Mouse (Mus musculus) forebrain, embryonic 14.5 days (tissue): Measurements from ENCODE around the gene Crtac1. TPM values are rescaled to one million over a fixed set of nuclear protein-coding genes. Genes with fewer than 3 reads are reported as not detected.

Source experiments
- ATAC-seq: fragments of 200-750 bp; cut with Nextera tagmentation; 2 replicates; pipeline ENCODE4 v1.8.0; 2017; ENCODE audit warnings: mild to moderate bottlenecking, moderate library complexity
- DNase-seq: peaks from one replicate; pipeline ENCODE4 v3.0.0-alpha.2; 2015; ENCODE audit warnings: low spot score
- H3K27ac ChIP-seq: fragments of 300-500 bp; sonication (generic); 2 replicates; pipeline ENCODE4 v1.5.1; 2014; ENCODE audit warnings: low read depth, mild to moderate bottlenecking, control low read depth, low read length, moderate library complexity
- H3K27me3 ChIP-seq: fragments of 300-500 bp; sonication (generic); replicated peaks from 2 replicates; pipeline ENCODE4 v1.6.1; 2014; ENCODE audit warnings: low read length, control low read depth, mixed read lengths; ENCODE audit not compliant: control insufficient read depth, insufficient read depth
- H3K36me3 ChIP-seq: fragments of 300-500 bp; sonication (generic); 2 replicates; pipeline ENCODE4 v1.6.1; 2014; ENCODE audit warnings: low read length, control low read depth; ENCODE audit not compliant: control insufficient read depth, insufficient read depth
- H3K4me1 ChIP-seq: fragments of 300-500 bp; sonication (generic); 2 replicates; pipeline ENCODE4 v1.6.1; 2014; ENCODE audit warnings: antibody characterized with exemption, low read length, control low read depth; ENCODE audit not compliant: control insufficient read depth, insufficient read depth
- H3K4me2 ChIP-seq: fragments of 300-500 bp; sonication (generic); 2 replicates; pipeline ENCODE4 v1.6.1; 2014; ENCODE audit warnings: mild to moderate bottlenecking, control low read depth, low read length
- H3K4me3 ChIP-seq: fragments of 300-500 bp; sonication (generic); 2 replicates; pipeline ENCODE4 v1.5.1; 2014; ENCODE audit warnings: low read depth, low read length, control low read depth
- H3K9ac ChIP-seq: fragments of 300-500 bp; sonication (generic); 2 replicates; pipeline ENCODE4 v1.6.1; 2014; ENCODE audit warnings: mild to moderate bottlenecking, low read length, control low read depth, moderate library complexity
- H3K9me3 ChIP-seq: fragments of 300-500 bp; sonication (generic); replicated peaks from 2 replicates; pipeline ENCODE4 v1.6.1; 2016; ENCODE audit warnings: low read length, control low read depth, mixed read lengths; ENCODE audit not compliant: control insufficient read depth
- WGBS: fragments of 180-500 bp; shearing (Covaris S2); extraction: QIAGEN DNeasy Blood & Tissue Kit; methylation state at CpG from one replicate; pipeline ENCODE4 v1.1.7; 2014; 5-methylcytosine and 5-hydroxymethylcytosine counted together
- polyA plus RNA-seq: library from polyadenylated mRNA; unstranded; fragments of >200 nt; fragmentation: Nextera tagmentation; extraction: Ambion mirVana; gene quantifications from 2 replicates; pipeline ENCODE4 v1.2.1, GENCODE M21; 2014

Crtac1 gene
- polyA plus RNA-seq, 1 experiment from 2014 or later = 17.3 TPM

- H3K4me2 ChIP-seq = no peak overlapping the region
- H3K4me1 ChIP-seq = 0 out of 2 replicates have a peak, but pooled peaks cover 2% of the 10 kb centered on the region
- 72% methylated on average over 3 of the region's 3 CpGs for WGBS
- no peak overlapping the region for H3K9ac ChIP-seq
- ATAC-seq (no peak), DNase-seq (no peak)
- no peaks in the 10 kb centered on the region for H3K36me3 ChIP-seq
- no peak overlapping the region for H3K4me3 ChIP-seq
- no peak overlapping the region for H3K27ac ChIP-seq
- no peaks in the 10 kb centered on the region for H3K9me3 ChIP-seq
- H3K27me3 ChIP-seq = no peaks in the 10 kb centered on the region
Measured at GRCm38 (mm10) chr19:42399974-42400373, 31.6 kb downstream of the Crtac1 start.

GRCm38 (mm10) chr19:42397281-42397680, 34.3 kb downstream of the Crtac1 start:
- Histone ChIP-seq H3K27me3 (no peaks in the 10 kb centered on the region), H3K4me1 (0 out of 2 replicates have a peak, but pooled peaks cover 6% of the 10 kb centered on the region), H3K27ac (no peak overlapping the region), H3K9ac (no peak overlapping the region), H3K36me3 (no peaks in the 10 kb centered on the region), H3K4me3 (no peak overlapping the region), H3K4me2 (no peak overlapping the region), H3K9me3 (no peaks in the 10 kb centered on the region)
- ATAC-seq (no peak), DNase-seq (no peak)
- 20% methylated on average over 11 of the region's 11 CpGs for WGBS

DNA sequence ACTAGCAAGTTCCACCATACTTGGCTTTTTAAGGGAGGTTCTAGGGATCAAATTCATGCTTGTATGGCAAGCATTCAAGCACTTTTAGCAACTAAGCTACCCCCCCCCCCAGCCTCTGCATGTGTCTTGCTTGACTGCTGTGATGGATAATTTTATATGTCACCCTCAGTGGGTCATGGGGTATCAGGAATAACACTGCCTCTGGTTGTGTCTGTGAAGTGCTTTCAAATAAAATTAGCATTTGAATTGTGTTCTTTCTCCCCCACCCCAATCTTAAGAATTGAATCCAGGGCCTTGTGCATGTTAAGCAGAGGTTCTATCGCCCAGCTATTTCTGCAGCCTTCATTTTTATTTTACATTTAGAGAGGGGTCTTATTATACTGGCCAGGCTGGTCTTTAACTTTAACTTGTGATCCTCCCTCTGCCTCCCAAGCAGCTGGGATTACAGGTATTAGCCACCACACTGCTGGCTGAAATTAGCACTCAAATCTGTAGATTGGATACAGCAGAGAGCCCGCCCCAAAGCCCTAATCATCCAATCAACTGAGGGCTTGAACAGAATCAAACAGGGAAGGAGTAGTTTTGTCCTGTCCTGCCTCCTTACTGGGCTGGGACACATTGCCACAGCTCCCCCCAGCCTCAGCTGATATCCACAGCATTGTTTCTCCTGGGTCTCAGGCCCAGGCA, 36.6 kb downstream of the Crtac1 start:
- ATAC-seq (peak; percentile 70), DNase-seq (peak; percentile 40)
- H3K27me3 ChIP-seq = no peaks in the 10 kb centered on the region
- no peaks in the 10 kb centered on the region for H3K9me3 ChIP-seq
- H3K4me2 ChIP-seq = no peak overlapping the region
- 44% methylated on average over 2 of the region's 2 CpGs for WGBS
- H3K4me3 ChIP-seq = no peak overlapping the region
- 0 out of 2 replicates have a peak, but pooled peaks cover 8% of the 10 kb centered on the region for H3K4me1 ChIP-seq
- no peaks in the 10 kb centered on the region for H3K36me3 ChIP-seq
- no peak overlapping the region for H3K9ac ChIP-seq
- no peak overlapping the region; the same call in 1 of the 2 replicates for H3K27ac ChIP-seq

DNA sequence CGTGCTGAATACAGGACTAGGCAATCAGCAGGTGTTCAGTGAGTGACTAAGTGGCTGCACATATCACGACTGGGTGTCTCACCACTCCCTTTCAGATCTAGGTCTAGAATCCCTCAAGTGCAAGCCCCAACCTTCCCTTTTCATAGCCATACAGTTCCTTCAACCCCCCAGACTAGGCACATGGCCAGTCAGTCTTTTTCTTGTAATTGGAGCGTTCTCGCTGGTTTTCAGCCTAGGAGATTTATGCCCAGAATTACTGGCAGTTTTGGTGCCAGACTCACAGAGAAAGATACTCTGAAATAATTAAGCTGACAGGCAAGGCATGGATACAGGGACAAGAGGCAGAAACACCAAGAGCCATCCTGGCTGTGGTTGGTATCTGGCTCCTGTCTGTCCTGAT, 37.7 kb downstream of the Crtac1 start:
- Histone ChIP-seq H3K9ac (no peak overlapping the region), H3K9me3 (no peaks in the 10 kb centered on the region), H3K4me2 (no peak overlapping the region), H3K36me3 (no peaks in the 10 kb centered on the region), H3K4me1 (0 out of 2 replicates have a peak, but pooled peaks cover 8% of the 10 kb centered on the region), H3K27me3 (no peaks in the 10 kb centered on the region), H3K4me3 (no peak overlapping the region), H3K27ac (0 out of 2 replicates have a peak overlapping the region, but pooled peaks have one; percentile 9)
- peak; percentile 59 for DNase-seq
- no peak; the same call in 1 of the 2 replicates for ATAC-seq
- 58% methylated on average over 4 of the region's 4 CpGs for WGBS

GRCm38 (mm10) chr19:42392094-42392493, 39.5 kb downstream of the Crtac1 start:
- H3K4me2 ChIP-seq = no peak overlapping the region
- no peak overlapping the region for H3K27ac ChIP-seq
- H3K4me3 ChIP-seq = no peak overlapping the region
- H3K9me3 ChIP-seq = no peaks in the 10 kb centered on the region
- ATAC-seq (no peak), DNase-seq (no peak)
- 85% methylated on average over 8 of the region's 8 CpGs for WGBS
- no peak overlapping the region for H3K9ac ChIP-seq
- 0 out of 2 replicates have a peak, but pooled peaks cover 8% of the 10 kb centered on the region for H3K4me1 ChIP-seq
- no peaks in the 10 kb centered on the region for H3K27me3 ChIP-seq
- no peaks in the 10 kb centered on the region for H3K36me3 ChIP-seq

GRCm38 (mm10) chr19:42389574-42389973, 42.0 kb downstream of the Crtac1 start:
- H3K4me2 ChIP-seq = no peak overlapping the region
- H3K27ac ChIP-seq = no peak overlapping the region
- DNase-seq (no peak), ATAC-seq (no peak)
- H3K9me3 ChIP-seq = no peaks in the 10 kb centered on the region
- H3K4me1 ChIP-seq = peaks cover 10% of the 10 kb centered on the region; the same call in 1 of the 2 replicates
- H3K27me3 ChIP-seq = no peaks in the 10 kb centered on the region
- no peak overlapping the region for H3K9ac ChIP-seq
- WGBS = 87% methylated on average over 14 of the region's 14 CpGs
- H3K36me3 ChIP-seq = no peaks in the 10 kb centered on the region
- H3K4me3 ChIP-seq = no peak overlapping the region

GRCm38 (mm10) chr19:42384981-42385598, 46.5 kb downstream of the Crtac1 start:
- H3K4me1 ChIP-seq = peaks cover 13% of the 10 kb centered on the region
- no peaks in the 10 kb centered on the region for H3K27me3 ChIP-seq
- peak overlapping the region; percentile 2; the same call in 1 of the 2 replicates for H3K4me3 ChIP-seq
- WGBS = 8% methylated on average over 15 of the region's 15 CpGs
- H3K9me3 ChIP-seq = no peaks in the 10 kb centered on the region
- 0 out of 2 replicates have a peak, but pooled peaks have one; percentile 24 for ATAC-seq
- H3K27ac ChIP-seq = 0 out of 2 replicates have a peak overlapping the region, but pooled peaks have one; percentile 9
- peak; percentile 38 for DNase-seq
- H3K9ac ChIP-seq = peak overlapping the region; percentile 9; the same call in 1 of the 2 replicates
- no peaks in the 10 kb centered on the region for H3K36me3 ChIP-seq
- H3K4me2 ChIP-seq = peak overlapping the region; percentile 38

DNA sequence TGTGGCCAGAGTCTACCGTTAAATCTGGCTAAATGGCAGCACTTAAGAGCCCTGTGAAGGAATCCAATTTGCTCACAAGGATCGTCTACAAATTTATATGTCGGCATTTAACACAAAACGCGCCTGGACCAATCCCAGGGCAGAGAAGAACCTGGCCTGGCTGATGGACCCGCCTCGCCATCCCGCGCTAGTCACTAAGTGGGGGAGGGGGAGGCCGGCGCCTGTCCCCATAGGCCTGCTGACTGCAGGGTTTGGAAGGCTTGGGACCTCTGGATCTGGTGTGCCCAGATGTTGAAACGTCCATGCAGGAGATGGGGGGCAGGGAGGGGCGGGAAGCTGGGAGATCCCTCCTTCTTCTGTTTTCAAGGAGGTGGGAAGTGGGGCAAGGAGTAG, 50.6 kb downstream of the Crtac1 start:
- ATAC-seq = peak; percentile 55; the same call in 1 of the 2 replicates
- H3K27me3 ChIP-seq = no peaks in the 10 kb centered on the region
- peak overlapping the region; percentile 57 for H3K4me2 ChIP-seq
- peak overlapping the region; percentile 62; the same call in 1 of the 2 replicates for H3K27ac ChIP-seq
- WGBS = 1% methylated on average over 13 of the region's 13 CpGs
- no peak for DNase-seq
- H3K9ac ChIP-seq = peak overlapping the region; percentile 57
- H3K9me3 ChIP-seq = no peaks in the 10 kb centered on the region
- H3K36me3 ChIP-seq = no peaks in the 10 kb centered on the region
- H3K4me3 ChIP-seq = peak overlapping the region; percentile 21
- peaks cover 16% of the 10 kb centered on the region for H3K4me1 ChIP-seq
